Mouse (Mus musculus) heart, postnatal 4 days (tissue): Measurements from ENCODE around the gene Pin1. TPM values are rescaled to one million over a fixed set of nuclear protein-coding genes. Genes with fewer than 3 reads are reported as not detected.
A peak's percentile ranks its signal among the peaks of the same experiment; 100 is the strongest.
"Not testable (repeated sequence)": the region's sequence is repeated elsewhere in the genome, so short reads cannot be mapped to it uniquely, and the experiment has no call there.

Source experiments
- DNase-seq: peaks from one replicate; pipeline ENCODE4 v3.0.0; 2021
- total RNA-seq, 2 experiments: library from RNA; stranded (reverse); gene quantifications; 2 replicates each; pipeline ENCODE4 v1.2.3; 2021

The Pin1 gene
- 10 to 100 TPM; 20.5 to 22.1 TPM for total RNA-seq

DNA sequence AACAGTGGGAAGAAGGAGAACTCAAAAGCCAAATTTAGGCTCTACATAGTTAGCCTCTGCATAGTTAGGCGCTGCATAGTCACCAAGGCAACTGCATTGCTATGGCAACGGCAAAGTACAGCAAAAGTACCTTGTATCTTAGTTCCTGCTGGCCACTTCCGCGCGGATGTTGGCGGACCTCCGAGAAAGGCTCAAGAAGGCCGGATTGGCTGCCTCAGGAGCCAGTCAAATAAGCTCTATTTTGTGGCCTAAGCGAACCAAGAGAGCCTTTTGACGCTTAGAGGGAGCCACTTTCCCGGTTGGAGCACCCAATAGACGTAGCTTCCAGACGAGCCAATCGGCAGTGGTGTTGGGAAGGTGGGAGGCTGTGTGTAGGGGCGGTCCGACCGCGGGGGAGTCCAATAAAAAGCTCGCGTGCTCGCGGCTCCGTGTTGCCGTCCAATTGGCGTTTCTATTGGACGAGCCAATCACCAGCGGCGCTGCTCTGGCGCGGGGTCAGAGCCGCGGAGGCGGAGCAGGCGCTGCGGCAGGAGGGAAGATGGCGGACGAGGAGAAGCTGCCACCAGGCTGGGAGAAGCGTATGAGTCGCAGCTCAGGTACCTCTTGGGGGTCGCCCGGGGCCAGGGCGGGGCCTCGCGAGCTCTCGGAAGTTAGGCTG, at the start of gene Pin1:
Gene Pin1, plus strand, starts transcription at position 494 of the 658 bp plus-strand sequence.
- DNase-seq: peak; percentile 98

DNA sequence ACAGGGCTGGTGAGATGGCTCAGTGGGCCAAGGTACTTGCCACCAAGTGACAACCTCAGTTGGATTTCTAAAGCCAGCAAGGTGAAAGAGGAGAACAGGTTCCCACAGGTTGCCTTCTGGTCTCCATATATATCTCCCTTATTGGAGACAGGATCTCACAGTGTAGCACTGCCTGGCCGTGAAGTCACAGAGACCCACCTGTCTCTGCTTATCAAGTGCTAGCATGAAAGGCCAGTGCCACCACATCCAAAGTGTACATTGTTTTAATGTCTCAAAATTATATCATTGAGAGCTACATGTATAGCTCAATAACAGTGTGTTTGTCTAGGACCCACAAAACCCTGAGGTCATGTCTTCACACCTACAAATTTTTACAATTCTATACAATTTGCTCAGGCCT, 45.6 kb upstream of the Pin1 start:
- DNase-seq: no peak

- DNase-seq: peak; percentile 84
Measured at GRCm38 (mm10) chr9:20607100-20607974, 44.6 kb upstream of the Pin1 start.

DNA sequence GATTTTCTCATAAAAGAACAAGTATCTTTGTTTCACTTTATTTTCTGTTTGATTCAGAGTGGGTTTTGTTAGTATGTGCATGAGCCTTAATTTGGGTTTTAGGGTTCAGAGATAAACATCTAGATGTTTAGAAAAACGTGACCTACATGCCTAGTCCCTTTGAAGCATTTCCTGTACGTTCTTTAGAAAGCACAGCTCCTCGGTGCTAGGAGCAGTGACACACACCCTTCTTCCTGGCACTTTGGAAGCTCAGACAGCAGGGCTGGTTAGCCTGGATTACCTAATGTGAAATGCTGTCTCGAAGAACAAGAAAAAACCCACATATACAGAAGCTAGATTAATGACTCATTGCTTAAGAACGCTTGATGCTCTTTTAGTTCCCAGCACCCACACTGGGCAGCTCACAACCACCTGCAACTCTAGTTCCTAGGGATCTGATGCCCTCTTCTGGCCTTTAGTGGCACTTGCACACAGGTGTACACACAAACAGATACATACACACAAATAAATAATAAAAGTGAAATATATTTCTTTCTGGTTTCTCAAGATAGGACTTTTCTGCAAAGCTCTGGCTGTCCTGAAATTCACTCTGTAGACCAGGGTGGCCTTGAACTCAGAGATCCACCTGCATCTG, 41.9 kb upstream of the Pin1 start:
- no peak for DNase-seq

- no peak for DNase-seq
Measured at GRCm38 (mm10) chr9:20611976-20612375, 39.9 kb upstream of the Pin1 start.

GRCm38 (mm10) chr9:20616685-20617084, 35.2 kb upstream of the Pin1 start:
- no peak for DNase-seq

- DNase-seq: no peak
Measured at GRCm38 (mm10) chr9:20631332-20631731, 20.6 kb upstream of the Pin1 start.

DNA sequence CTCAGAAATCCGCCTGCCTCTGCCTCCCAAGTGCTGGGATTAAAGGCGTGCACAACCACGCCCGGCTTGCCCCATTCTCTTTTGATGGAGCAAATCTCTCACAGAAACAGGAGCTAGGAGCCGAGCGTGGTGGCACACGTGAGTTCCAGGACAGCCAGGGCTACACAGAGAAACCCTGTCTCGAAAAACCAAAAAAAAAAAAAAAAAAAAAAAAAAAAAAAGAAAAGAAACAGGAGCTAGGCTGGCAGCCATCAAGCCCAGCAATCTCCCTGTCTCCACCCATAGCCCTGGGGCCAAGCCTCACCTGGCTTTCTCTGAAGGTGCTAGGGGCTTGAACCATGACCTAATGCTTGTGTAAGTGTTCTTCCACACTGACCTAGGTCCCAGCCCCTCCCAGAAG, 16.2 kb upstream of the Pin1 start:
- DNase-seq: not testable (repeated sequence)

GRCm38 (mm10) chr9:20636256-20636655, 15.6 kb upstream of the Pin1 start:
- DNase-seq: peak; percentile 5

DNA sequence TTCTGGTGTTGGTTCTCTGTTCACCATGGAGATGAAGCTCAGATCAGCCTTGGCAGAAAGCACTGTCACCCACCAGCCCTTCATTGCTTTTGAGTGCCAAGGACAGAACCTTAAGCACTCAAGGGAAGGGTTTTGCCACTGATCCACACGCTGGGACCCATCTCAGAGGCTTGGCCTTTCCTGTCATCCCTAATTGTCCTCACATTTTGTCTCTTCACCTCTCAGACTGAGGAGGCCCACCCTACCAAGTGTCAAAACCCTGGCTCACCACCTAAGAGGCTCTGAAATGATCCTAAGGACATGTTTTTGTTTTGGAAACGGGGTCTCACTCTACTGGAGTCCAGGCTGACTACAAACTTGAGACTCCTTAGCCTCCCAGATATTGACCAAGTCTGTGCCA, 15.1 kb upstream of the Pin1 start:
- no peak for DNase-seq

- peak; percentile 4 for DNase-seq
Measured at GRCm38 (mm10) chr9:20638552-20638951, 13.3 kb upstream of the Pin1 start.

DNA sequence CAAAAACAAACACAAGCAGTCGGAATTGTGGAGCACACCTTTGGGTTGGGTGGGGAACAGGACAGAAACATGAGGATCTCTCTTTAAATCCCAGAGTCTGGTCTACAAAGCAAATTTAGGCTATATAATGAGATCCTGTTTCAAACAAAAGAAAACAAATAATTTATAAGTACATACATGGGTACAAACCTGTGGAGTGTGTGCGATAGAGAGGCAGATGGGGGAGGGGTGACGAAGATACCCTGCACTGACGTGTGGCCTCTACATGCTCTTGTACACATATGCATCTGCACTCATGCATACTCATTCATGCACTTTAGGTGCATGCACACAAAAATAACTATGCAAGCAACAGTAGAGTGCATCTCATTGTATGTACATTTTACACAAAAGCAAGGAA, 12.4 kb upstream of the Pin1 start:
- no peak for DNase-seq

DNA sequence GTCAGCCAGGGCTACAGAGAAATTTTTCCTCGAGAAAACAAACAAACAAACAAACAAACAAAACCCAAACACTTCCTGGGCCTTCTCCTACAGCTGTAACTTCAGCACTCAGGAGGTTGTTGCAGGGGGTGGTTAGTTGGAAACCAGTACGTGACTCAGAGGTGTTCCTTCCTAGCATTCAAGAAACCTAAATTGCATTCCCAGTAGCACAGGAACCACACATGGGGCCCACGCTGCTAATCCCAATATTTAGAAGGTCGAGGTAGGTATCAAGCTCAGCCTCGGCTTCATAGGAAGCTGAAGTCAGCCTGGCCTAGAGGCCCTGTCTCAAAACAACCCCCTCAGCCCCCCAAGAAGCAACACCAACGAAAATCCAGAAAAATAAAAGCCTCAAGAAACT, 10.4 kb upstream of the Pin1 start:
- peak; percentile 3 for DNase-seq

- peak; percentile 94 for DNase-seq
Measured at GRCm38 (mm10) chr9:20642101-20642895, 9.6 kb upstream of the Pin1 start, which contains the start of gene Ubl5. Gene Ubl5, plus strand, starts transcription at chr9:20642878.

GRCm38 (mm10) chr9:20642896-20643466, 8.9 kb upstream of the Pin1 start:
- peak; percentile 92 for DNase-seq

GRCm38 (mm10) chr9:20643781-20644180, 8.1 kb upstream of the Pin1 start:
- DNase-seq: no peak

DNA sequence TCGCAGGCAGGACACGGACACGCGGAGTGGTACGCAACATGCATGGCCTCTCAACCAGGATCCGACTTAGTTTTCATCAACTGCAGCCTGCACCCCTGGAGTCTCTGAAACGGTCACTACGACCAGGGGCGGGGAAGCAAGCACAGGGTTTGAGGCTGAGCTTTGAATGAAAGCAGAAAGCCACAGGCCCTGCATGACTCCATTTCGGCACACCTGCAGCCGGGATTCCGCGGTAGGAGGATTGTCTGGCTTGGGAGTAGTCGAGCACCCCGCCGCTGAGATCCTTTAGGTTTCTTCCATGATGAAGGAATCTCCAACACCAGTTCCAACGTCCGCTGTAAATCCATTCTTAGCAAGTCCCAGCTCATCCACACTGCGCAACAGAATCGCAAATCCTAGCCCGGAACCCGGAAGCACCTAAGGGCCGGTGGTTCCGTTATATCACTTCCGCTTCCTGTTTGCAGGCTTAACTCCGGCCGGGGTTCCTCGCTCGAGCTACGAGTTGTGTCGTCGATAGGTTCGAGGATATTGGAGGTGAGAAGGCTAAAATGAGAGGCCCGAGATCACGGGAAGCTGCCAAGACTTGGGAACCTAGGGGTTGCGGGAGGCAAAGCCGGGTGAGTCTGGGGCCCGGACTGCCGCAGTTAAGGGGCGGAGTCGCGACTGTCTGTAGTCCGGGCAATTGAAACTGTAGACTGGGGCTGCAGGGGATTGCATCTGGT, 7.4 kb upstream of the Pin1 start, which contains the start of gene Fbxl12:
Gene Fbxl12, minus strand, starts transcription at position 408 of the 722 bp plus-strand sequence.
- DNase-seq: peak; percentile 72

DNA sequence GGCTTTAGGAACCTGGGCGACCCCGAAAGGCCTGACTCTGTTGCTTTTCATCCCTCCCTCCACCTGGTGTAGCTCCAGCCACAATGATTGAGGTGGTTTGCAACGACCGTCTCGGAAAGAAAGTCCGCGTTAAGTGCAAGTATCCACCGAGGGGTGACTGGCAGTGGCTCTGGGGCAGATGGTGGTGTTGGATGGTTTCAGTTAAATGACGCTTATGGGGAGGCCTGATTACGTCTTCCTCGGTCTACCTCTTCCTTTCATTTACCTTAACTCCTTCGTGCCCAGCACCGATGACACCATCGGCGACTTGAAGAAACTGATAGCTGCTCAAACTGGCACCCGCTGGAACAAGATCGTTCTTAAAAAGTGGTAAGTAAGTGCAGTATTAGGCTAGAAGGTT, 6.8 kb upstream of the Pin1 start:
- DNase-seq: no peak

DNA sequence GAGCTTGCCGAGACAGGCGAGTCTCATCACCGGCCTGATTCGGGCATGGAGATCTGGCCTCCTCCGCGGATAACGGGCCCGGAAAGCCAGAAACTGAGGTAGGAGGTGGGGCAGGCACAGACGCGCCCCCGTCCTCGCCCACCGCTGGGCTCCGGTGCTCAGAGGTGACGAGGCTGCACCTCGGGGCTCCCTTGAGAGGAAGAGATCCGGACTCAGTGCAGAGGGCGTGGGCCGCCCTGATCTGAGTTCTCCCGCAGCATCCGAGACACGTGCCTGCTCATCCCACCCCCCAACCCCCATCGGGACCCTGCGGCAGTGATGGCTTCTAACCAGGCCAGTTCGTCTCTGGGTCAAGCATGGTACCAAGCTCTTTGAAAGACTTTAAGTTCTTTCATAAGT, 364 bp downstream of the Pin1 start:
- no peak for DNase-seq

GRCm38 (mm10) chr9:20653859-20654258, 2.0 kb downstream of the Pin1 start:
- no peak for DNase-seq

DNA sequence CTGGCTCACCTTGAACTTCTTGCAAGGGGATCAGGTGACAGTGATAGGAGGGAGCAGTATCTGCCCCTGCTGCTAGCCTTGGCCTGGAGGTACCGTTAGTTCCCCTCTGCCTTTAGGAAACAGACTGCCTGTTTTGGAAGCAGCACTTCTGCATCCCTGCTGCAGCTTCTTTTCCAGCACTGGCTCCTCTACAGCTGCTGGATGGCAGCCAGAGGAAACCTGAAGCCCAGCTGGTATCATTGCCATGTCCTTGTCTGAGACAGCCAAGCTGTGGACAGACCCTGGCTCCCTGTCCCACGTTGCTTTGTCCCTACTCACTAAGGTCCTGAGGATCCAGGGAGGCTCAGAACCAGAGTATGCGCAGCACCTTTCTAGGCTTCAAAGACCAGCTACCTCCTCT, 5.7 kb downstream of the Pin1 start:
- peak; percentile 62 for DNase-seq
